Mouse (Mus musculus): ENCODE measurements around the gene Tsc22d2. TPM values are rescaled to one million over a fixed set of nuclear protein-coding genes. Genes with fewer than 3 reads are reported as not detected.

Tsc22d2 gene
- total RNA-seq, 1 experiment = 20.9 TPM

DNA sequence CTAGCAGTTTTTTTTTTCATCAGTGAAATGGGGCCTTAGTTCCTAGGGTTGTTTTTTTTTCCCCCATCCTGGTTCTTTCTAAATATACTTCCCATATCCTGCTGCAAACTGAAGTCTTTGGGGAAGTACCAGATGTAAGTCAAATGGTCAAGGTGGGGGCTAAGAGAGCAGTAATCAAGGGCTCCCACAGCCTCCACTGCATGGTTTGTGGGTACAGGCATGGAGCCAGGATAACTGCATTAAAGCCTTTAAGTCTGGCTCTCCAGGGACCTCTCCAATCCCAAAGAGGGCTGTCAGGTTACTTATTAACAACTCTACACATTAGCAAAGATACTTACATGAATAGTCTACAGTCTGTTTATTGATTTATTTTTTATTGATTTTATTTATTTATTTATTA lies 2.8 kb upstream of the Tsc22d2 start:
- H3K9me3 ChIP-seq (ENCODE audit: control insufficient read depth, insufficient read depth, low read depth, low read length) = no peaks in the 10 kb centered on the region
- DNase-seq (ENCODE audit: low read depth, low spot score) = no peak
- in situ Hi-C loops (cut with MboI; ENCODE audit: low sequenced_read_pairs in 2 of 2, unreplicated experiment in 2 of 2) = no loop called here
- H3K36me3 ChIP-seq (ENCODE audit: control insufficient read depth, insufficient read depth, low read length, poor library complexity, severe bottlenecking) = no peaks in the 10 kb centered on the region
- no peak overlapping the region for H3K27ac ChIP-seq (ENCODE audit: insufficient read depth, low read depth, low read length, poor library complexity, severe bottlenecking)
- no peak overlapping the region for H3K4me3 ChIP-seq (ENCODE audit: insufficient read depth in 1 of 2, low read depth in 1 of 2, low read length in 2 of 2, poor library complexity in 1 of 2, severe bottlenecking in 1 of 2)
- no peaks in the 10 kb centered on the region; a peak in 1 of 4 replicates for H3K4me1 ChIP-seq (ENCODE audit: control insufficient read depth in 2 of 2, insufficient read depth in 2 of 2, low read length in 2 of 2, poor library complexity in 1 of 2)
- TF ChIP-seq MAFK (IDR thresholded peaks at IDR 0.05; ENCODE audit: insufficient read depth, low read depth, low read length) (no peak), ZNF384 (IDR thresholded peaks at IDR 0.05; ENCODE audit: low read depth, low read length) (no peak), HCFC1 (IDR thresholded peaks at IDR 0.05; ENCODE audit: borderline replicate concordance, insufficient read depth, low read length) (no peak), ZC3H11A (IDR thresholded peaks at IDR 0.05; ENCODE audit: borderline replicate concordance, low read depth, low read length) (no peak), CHD2 (IDR thresholded peaks at IDR 0.05; ENCODE audit: low read depth, low read length) (no peak)
- H3K9ac ChIP-seq (ENCODE audit: insufficient read depth, low read depth, low read length, poor library complexity, severe bottlenecking) = no peak overlapping the region

- peaks cover 6% of the 10 kb centered on the region for H3K36me3 ChIP-seq (ENCODE audit: control insufficient read depth, insufficient read depth, low read length, poor library complexity, severe bottlenecking)
- H3K9me3 ChIP-seq (ENCODE audit: control insufficient read depth, insufficient read depth, low read depth, low read length) = no peaks in the 10 kb centered on the region
- DNase-seq (ENCODE audit: low read depth, low spot score) = peak; percentile 12
- no peak overlapping the region for H3K9ac ChIP-seq (ENCODE audit: insufficient read depth, low read depth, low read length, poor library complexity, severe bottlenecking)
- peak overlapping the region; percentile 80 to 92 for H3K4me3 ChIP-seq (ENCODE audit: insufficient read depth in 1 of 2, low read depth in 1 of 2, low read length in 2 of 2, poor library complexity in 1 of 2, severe bottlenecking in 1 of 2)
- peaks cover 0 to 2% of the 10 kb centered on the region in 2 experiments; a peak in 1 of 4 replicates for H3K4me1 ChIP-seq (ENCODE audit: control insufficient read depth in 2 of 2, insufficient read depth in 2 of 2, low read length in 2 of 2, poor library complexity in 1 of 2)
- TF ChIP-seq ZNF384 (IDR thresholded peaks at IDR 0.05; ENCODE audit: low read depth, low read length) (no peak), MAFK (IDR thresholded peaks at IDR 0.05; ENCODE audit: insufficient read depth, low read depth, low read length) (no peak), ZC3H11A (IDR thresholded peaks at IDR 0.05; ENCODE audit: borderline replicate concordance, low read depth, low read length) (no peak), HCFC1 (IDR thresholded peaks at IDR 0.05; ENCODE audit: borderline replicate concordance, insufficient read depth, low read length) (no peak), CHD2 (IDR thresholded peaks at IDR 0.05; ENCODE audit: low read depth, low read length) (no peak)
- H3K27ac ChIP-seq (ENCODE audit: insufficient read depth, low read depth, low read length, poor library complexity, severe bottlenecking) = no peak overlapping the region
- in situ Hi-C loops (cut with MboI; ENCODE audit: low sequenced_read_pairs in 2 of 2, unreplicated experiment in 2 of 2) = no loop called here
Observed at GRCm38 (mm10) chr3:58413671-58414070, 844 bp upstream of the Tsc22d2 start.

DNA sequence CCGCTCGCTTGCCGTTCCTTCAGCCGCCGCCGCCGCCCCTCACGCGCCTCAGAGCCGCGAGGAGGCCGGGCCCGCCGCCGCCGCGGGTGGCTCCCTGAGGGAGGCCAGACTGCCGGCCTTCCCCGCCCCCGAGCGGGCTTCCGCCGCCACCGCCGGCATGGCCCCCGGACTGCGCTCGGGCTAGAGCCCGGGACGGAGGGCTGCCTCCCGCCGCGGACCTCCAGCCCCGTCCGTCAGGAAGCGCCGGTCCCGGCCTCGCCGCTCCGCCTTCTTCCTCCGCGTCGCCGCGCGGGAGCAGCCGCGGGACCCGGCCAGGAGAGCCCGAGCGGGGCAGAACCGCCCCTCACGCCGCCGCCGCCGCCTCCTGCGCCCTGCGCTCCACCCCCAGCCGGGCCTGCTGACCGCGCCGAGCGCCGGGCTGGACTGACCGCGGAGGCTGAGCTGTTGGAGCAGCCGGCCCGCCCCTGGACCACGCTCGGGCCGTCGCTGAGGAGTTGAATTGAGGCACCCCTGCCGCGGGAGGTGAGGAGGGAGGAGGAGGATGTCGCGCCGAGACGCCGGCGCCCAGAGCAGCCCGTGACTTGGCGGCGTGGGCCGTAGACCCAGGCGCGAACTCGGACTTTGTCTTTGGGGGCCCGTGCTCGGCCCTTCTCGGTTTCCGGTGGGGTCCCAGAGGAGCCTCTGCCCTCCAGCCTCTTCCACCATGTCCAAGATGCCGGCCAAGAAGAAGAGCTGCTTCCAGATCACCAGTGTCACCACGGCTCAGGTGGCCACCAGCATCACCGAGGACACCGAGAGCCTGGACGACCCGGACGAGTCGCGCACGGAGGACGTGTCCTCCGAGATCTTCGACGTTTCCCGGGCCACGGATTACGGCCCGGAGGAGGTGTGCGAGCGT lies 720 bp downstream of the Tsc22d2 start:
- Histone ChIP-seq H3K4me3 (ENCODE audit: insufficient read depth in 1 of 2, low read depth in 1 of 2, low read length in 2 of 2, poor library complexity in 1 of 2, severe bottlenecking in 1 of 2) (peak overlapping the region; percentile 80 to 92), H3K9ac (ENCODE audit: insufficient read depth, low read depth, low read length, poor library complexity, severe bottlenecking) (peak overlapping the region; percentile 82), H3K9me3 (ENCODE audit: control insufficient read depth, insufficient read depth, low read depth, low read length) (no peaks in the 10 kb centered on the region), H3K36me3 (ENCODE audit: control insufficient read depth, insufficient read depth, low read length, poor library complexity, severe bottlenecking) (peaks cover 6% of the 10 kb centered on the region), H3K4me1 (ENCODE audit: control insufficient read depth in 2 of 2, insufficient read depth in 2 of 2, low read length in 2 of 2, poor library complexity in 1 of 2) (peaks cover 0 to 4% of the 10 kb centered on the region in 2 experiments; a peak in 1 of 4 replicates), H3K27ac (ENCODE audit: insufficient read depth, low read depth, low read length, poor library complexity, severe bottlenecking) (peak overlapping the region; percentile 54)
- TF ChIP-seq MAFK (IDR thresholded peaks at IDR 0.05; ENCODE audit: insufficient read depth, low read depth, low read length) = no peak
- no peak for TF ChIP-seq ZNF384 (IDR thresholded peaks at IDR 0.05; ENCODE audit: low read depth, low read length)
- no peak for TF ChIP-seq HCFC1 (IDR thresholded peaks at IDR 0.05; ENCODE audit: borderline replicate concordance, insufficient read depth, low read length)
- TF ChIP-seq ZC3H11A (IDR thresholded peaks at IDR 0.05; ENCODE audit: borderline replicate concordance, low read depth, low read length) = no peak
- no peak for TF ChIP-seq CHD2 (IDR thresholded peaks at IDR 0.05; ENCODE audit: low read depth, low read length)
- in situ Hi-C loops (cut with MboI; ENCODE audit: low sequenced_read_pairs in 2 of 2, unreplicated experiment in 2 of 2) = no loop called here
- no peak for DNase-seq (ENCODE audit: low read depth, low spot score)

DNA sequence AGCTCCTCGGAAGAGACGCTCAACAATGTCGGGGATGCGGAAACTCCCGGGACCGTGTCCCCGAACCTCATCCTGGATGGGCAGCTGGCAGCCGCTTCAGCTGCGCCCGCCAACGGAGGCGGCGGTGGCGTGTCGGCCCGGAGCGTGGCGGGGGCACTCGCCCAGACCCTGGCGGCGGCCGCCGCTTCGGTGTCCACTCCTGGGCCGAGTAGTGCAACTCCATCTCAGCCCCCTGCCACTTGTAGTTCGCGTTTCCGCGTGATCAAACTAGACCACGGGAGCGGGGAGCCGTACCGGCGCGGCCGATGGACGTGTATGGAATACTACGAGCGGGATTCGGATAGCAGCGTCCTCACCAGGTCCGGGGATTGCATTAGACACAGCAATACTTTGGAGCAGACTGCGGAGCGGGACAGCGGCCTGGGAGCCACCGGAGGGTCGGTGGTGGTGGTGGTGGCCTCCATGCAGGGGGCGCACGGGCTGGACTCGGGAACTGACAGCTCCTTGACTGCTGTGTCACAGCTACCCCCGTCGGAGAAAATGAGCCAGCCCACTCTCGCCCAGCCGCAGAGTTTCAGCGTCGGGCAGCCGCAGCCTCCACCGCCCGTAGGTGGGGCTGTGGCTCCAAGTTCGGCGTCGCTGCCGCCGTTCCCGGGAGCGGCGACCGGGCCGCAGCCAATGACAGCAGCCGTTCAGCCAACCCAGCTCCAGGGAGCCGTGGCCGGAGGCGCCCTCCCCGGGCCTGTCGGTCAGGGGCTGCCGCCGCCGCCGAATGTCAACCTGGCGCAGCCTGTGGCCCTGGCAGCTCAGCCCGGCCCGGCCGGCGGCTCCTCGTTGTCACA lies 1.6 kb downstream of the Tsc22d2 start:
- Histone ChIP-seq H3K4me3 (ENCODE audit: insufficient read depth in 1 of 2, low read depth in 1 of 2, low read length in 2 of 2, poor library complexity in 1 of 2, severe bottlenecking in 1 of 2) (peak overlapping the region; percentile 80 to 92), H3K9ac (ENCODE audit: insufficient read depth, low read depth, low read length, poor library complexity, severe bottlenecking) (peak overlapping the region; percentile 82), H3K4me1 (ENCODE audit: control insufficient read depth in 2 of 2, insufficient read depth in 2 of 2, low read length in 2 of 2, poor library complexity in 1 of 2) (peaks cover 0 to 4% of the 10 kb centered on the region in 2 experiments; a peak in 1 of 4 replicates), H3K36me3 (ENCODE audit: control insufficient read depth, insufficient read depth, low read length, poor library complexity, severe bottlenecking) (peaks cover 6% of the 10 kb centered on the region), H3K9me3 (ENCODE audit: control insufficient read depth, insufficient read depth, low read depth, low read length) (no peaks in the 10 kb centered on the region), H3K27ac (ENCODE audit: insufficient read depth, low read depth, low read length, poor library complexity, severe bottlenecking) (no peak overlapping the region)
- in situ Hi-C loops (cut with MboI; ENCODE audit: low sequenced_read_pairs in 2 of 2, unreplicated experiment in 2 of 2) = no loop called here
- TF ChIP-seq ZNF384 (IDR thresholded peaks at IDR 0.05; ENCODE audit: low read depth, low read length) (no peak), MAFK (IDR thresholded peaks at IDR 0.05; ENCODE audit: insufficient read depth, low read depth, low read length) (no peak), HCFC1 (IDR thresholded peaks at IDR 0.05; ENCODE audit: borderline replicate concordance, insufficient read depth, low read length) (no peak), CHD2 (IDR thresholded peaks at IDR 0.05; ENCODE audit: low read depth, low read length) (no peak), ZC3H11A (IDR thresholded peaks at IDR 0.05; ENCODE audit: borderline replicate concordance, low read depth, low read length) (no peak)
- peak; percentile 24 for DNase-seq (ENCODE audit: low read depth, low spot score)
